Mouse (Mus musculus) ES-E14 (cell line): ENCODE results near the gene Dapl1. TPM values are rescaled to one million over a fixed set of nuclear protein-coding genes. Genes with fewer than 3 reads are reported as not detected.

ENCODE experiments used
- DNase-seq: peaks from one replicate; pipeline ENCODE4 v3.0.0-alpha.2; 2013; ENCODE audit warnings: low read depth, low spot score
- H3K27ac ChIP-seq: 2 replicates; pipeline ENCODE4 v1.5.1; 2012; ENCODE audit warnings: low read depth, mild to moderate bottlenecking, low read length, moderate library complexity, mixed read lengths; ENCODE audit not compliant: poor library complexity, insufficient read depth, severe bottlenecking
- H3K36me3 ChIP-seq: 2 replicates; pipeline ENCODE4 v1.6.1; 2012; ENCODE audit warnings: mild to moderate bottlenecking, low read length, moderate library complexity, mixed read lengths; ENCODE audit not compliant: control insufficient read depth, poor library complexity, insufficient read depth, severe bottlenecking
- H3K4me1 ChIP-seq, 2 experiments: fragments of 150-350 bp in 1 of 2; sonication (generic) in 1 of 2; 2 replicates each; pipeline ENCODE4 v1.6.1; 2012; ENCODE audit warnings: low read length in 2 of 2, mild to moderate bottlenecking in 1 of 2, mixed read lengths in 1 of 2; ENCODE audit not compliant: control insufficient read depth in 2 of 2, insufficient read depth in 2 of 2, poor library complexity in 1 of 2
- H3K4me3 ChIP-seq, 2 experiments: fragments of 150-350 bp in 1 of 2; sonication (generic) in 1 of 2; 2 replicates each; pipeline ENCODE4 v1.5.1; 2012; ENCODE audit warnings: low read length in 2 of 2, low read depth in 1 of 2, mild to moderate bottlenecking in 1 of 2, mixed read lengths in 1 of 2; ENCODE audit not compliant: insufficient read depth in 1 of 2, poor library complexity in 1 of 2, severe bottlenecking in 1 of 2
- H3K9ac ChIP-seq: 2 replicates; pipeline ENCODE4 v1.6.1; 2012; ENCODE audit warnings: low read depth, mild to moderate bottlenecking, low read length, mixed read lengths; ENCODE audit not compliant: poor library complexity, insufficient read depth, severe bottlenecking
- H3K9me3 ChIP-seq: fragments of 150-350 bp; sonication (generic); 2 replicates; pipeline ENCODE4 v1.6.1; 2012; ENCODE audit warnings: low read depth, mild to moderate bottlenecking, low read length; ENCODE audit not compliant: control insufficient read depth, insufficient read depth
- CHD2 ChIP-seq: IDR thresholded peaks from 2 replicates; pipeline ENCODE4 v1.6.1; 2014; ENCODE audit warnings: mild to moderate bottlenecking, low read depth, low read length, inconsistent platforms
- HCFC1 ChIP-seq: IDR thresholded peaks from 2 replicates; pipeline ENCODE4 v1.6.1; 2012; ENCODE audit warnings: low read length, inconsistent platforms, borderline replicate concordance; ENCODE audit not compliant: insufficient read depth
- MAFK ChIP-seq: IDR thresholded peaks from 2 replicates; pipeline ENCODE4 v1.6.1; 2014; ENCODE audit warnings: mild to moderate bottlenecking, low read depth, low read length, inconsistent platforms; ENCODE audit not compliant: insufficient read depth
- ZC3H11A ChIP-seq: IDR thresholded peaks from 2 replicates; pipeline ENCODE4 v1.6.1; 2012; ENCODE audit warnings: low read depth, mild to moderate bottlenecking, inconsistent platforms, low read length, borderline replicate concordance
- ZNF384 ChIP-seq: IDR thresholded peaks from 2 replicates; pipeline ENCODE4 v1.6.1; 2012; ENCODE audit warnings: low read depth, low read length, inconsistent platforms
- in situ Hi-C, 2 experiments: fragments of 600-800 bp; cut with MboI; formaldehyde crosslinking; loops; one replicate each; pipeline ENCODE4 v1.15.1; 2025; ENCODE audit warnings: low sequenced_read_pairs in 2 of 2, inconsistent platforms in 1 of 2; ENCODE audit not compliant: unreplicated experiment in 2 of 2
- total RNA-seq: library from RNA; depleted of rRNA; stranded (reverse); fragments of 300-350 nt; gene quantifications from 2 replicates; pipeline ENCODE4 v1.2.3, GENCODE M21; 2012

Dapl1 gene
- total RNA-seq, 1 experiment = not detected

GRCm38 (mm10) chr2:59447712-59448111, 36.7 kb upstream of the Dapl1 start:
- no peaks in the 10 kb centered on the region for H3K4me1 ChIP-seq
- in situ Hi-C loops = loop anchor here in 1 of 2 experiments (25.0 kb wide), 1 partner anchor 735 kb away; no protein-coding TSS in a partner anchor
- no peak overlapping the region for H3K4me3 ChIP-seq
- H3K9ac ChIP-seq = no peak overlapping the region
- H3K27ac ChIP-seq = no peak overlapping the region
- DNase-seq = no peak
- TF ChIP-seq MAFK = no peak
- no peak for TF ChIP-seq ZC3H11A
- no peak for TF ChIP-seq ZNF384
- no peak for TF ChIP-seq HCFC1
- no peak for TF ChIP-seq CHD2
- H3K9me3 ChIP-seq = no peaks in the 10 kb centered on the region
- H3K36me3 ChIP-seq = no peaks in the 10 kb centered on the region

GRCm38 (mm10) chr2:59448516-59448915, 35.9 kb upstream of the Dapl1 start:
- DNase-seq = no peak
- H3K9me3 ChIP-seq = no peaks in the 10 kb centered on the region
- in situ Hi-C loops = loop anchor here in 1 of 2 experiments (25.0 kb wide), 1 partner anchor 736 kb away; no protein-coding TSS in a partner anchor
- no peak for TF ChIP-seq HCFC1
- no peak for TF ChIP-seq ZNF384
- no peak for TF ChIP-seq MAFK
- TF ChIP-seq ZC3H11A = no peak
- TF ChIP-seq CHD2 = no peak
- H3K36me3 ChIP-seq = no peaks in the 10 kb centered on the region
- no peak overlapping the region for H3K4me3 ChIP-seq
- no peak overlapping the region for H3K27ac ChIP-seq
- H3K9ac ChIP-seq = no peak overlapping the region
- no peaks in the 10 kb centered on the region for H3K4me1 ChIP-seq

- Histone ChIP-seq H3K36me3 (no peaks in the 10 kb centered on the region), H3K4me3 (no peak overlapping the region), H3K9ac (no peak overlapping the region), H3K4me1 (no peaks in the 10 kb centered on the region), H3K27ac (no peak overlapping the region), H3K9me3 (no peaks in the 10 kb centered on the region)
- peak; percentile 48 for DNase-seq
- TF ChIP-seq MAFK (no peak), HCFC1 (no peak), CHD2 (no peak), ZNF384 (no peak), ZC3H11A (no peak)
- in situ Hi-C loops = loop anchor here in 1 of 2 experiments (25.0 kb wide), 1 partner anchor 737 kb away; no protein-coding TSS in a partner anchor
Observed at GRCm38 (mm10) chr2:59448921-59449320, 35.5 kb upstream of the Dapl1 start.

- no peak for DNase-seq
- in situ Hi-C loops = no loop called here
- TF ChIP-seq ZNF384 (no peak), HCFC1 (no peak), CHD2 (no peak), ZC3H11A (no peak), MAFK (no peak)
Observed at GRCm38 (mm10) chr2:59451675-59452074, 32.8 kb upstream of the Dapl1 start.

GRCm38 (mm10) chr2:59452102-59452501, 32.4 kb upstream of the Dapl1 start:
- TF ChIP-seq CHD2 (no peak), ZC3H11A (no peak), ZNF384 (no peak), HCFC1 (no peak), MAFK (no peak)
- Histone ChIP-seq H3K9ac (no peak overlapping the region), H3K4me1 (no peaks in the 10 kb centered on the region), H3K9me3 (no peaks in the 10 kb centered on the region), H3K4me3 (no peak overlapping the region), H3K27ac (no peak overlapping the region), H3K36me3 (no peaks in the 10 kb centered on the region)
- in situ Hi-C loops = no loop called here
- no peak for DNase-seq

More at GRCm38 (mm10) chr2:59451675-59452074, 32.8 kb upstream of the Dapl1 start:
- no peak overlapping the region for H3K27ac ChIP-seq
- no peak overlapping the region for H3K4me3 ChIP-seq
- no peaks in the 10 kb centered on the region for H3K9me3 ChIP-seq
- no peaks in the 10 kb centered on the region for H3K36me3 ChIP-seq
- H3K9ac ChIP-seq = no peak overlapping the region
- H3K4me1 ChIP-seq = no peaks in the 10 kb centered on the region
